8 mouse cellular contexts compared by ENCODE assay signal in genomic region chr4:148168287-148168686, GRCm38 (mm10). TPM values are rescaled to one million over a fixed set of nuclear protein-coding genes. Genes with fewer than 3 reads are reported as not detected.
A peak's percentile ranks its signal among the peaks of the same experiment; 100 is the strongest.
DNase-seq lines count a peak whose midpoint lies in the region; ATAC-seq and TF ChIP-seq lines count a peak whose summit lies in the region.

No protein-coding gene starts in this region.

- peak; percentile 41 to 77 for DNase-seq in heart, adult 18-20 months
- DNase-seq in heart, adult 11 months, result no peak
- peak; percentile 54 for DNase-seq in ovary, postnatal 36 days (ENCODE audit: low spot score)
- DNase-seq in ovary, postnatal 10 days (ENCODE audit: low spot score), result no peak
- DNase-seq in forelimb bud, embryonic 11.5 days (ENCODE audit: low read depth, low spot score), result peak; percentile 77
- peak; percentile 57 to 62 for DNase-seq in thymus, postnatal 36 days

- TF ChIP-seq CTCF in bone marrow macrophage, adult 2 months (IDR thresholded peaks at IDR 0.05; ENCODE audit: low read depth, low read length), result peak; percentile 56

- peak; percentile 62 for ATAC-seq in megakaryocyte progenitor cell, adult 5-6 weeks (replicated peaks; ENCODE audit: poor library complexity)

- H3K4me1 ChIP-seq in bone marrow macrophage, adult 2 months (ENCODE audit: control insufficient read depth, insufficient read depth, low read length), result no peaks in the 10 kb centered on the region

- no peak for TF ChIP-seq POLR2A in bone marrow macrophage, adult 2 months (IDR thresholded peaks at IDR 0.05; ENCODE audit: borderline replicate concordance, low read depth, low read length)

- no peak overlapping the region for H3K4me3 ChIP-seq in bone marrow macrophage, adult 2 months (ENCODE audit: insufficient read depth, low read length)

- no peak overlapping the region for H3K27ac ChIP-seq in bone marrow macrophage, adult 2 months (ENCODE audit: insufficient read depth, low read depth, low read length)

RNA-seq across cellular contexts. Expression of gene Fbxo2, which starts 7.9 kb away (rescaled TPM):
- total RNA-seq in heart, adult 18-20 months (2021), result under 1 TPM; 0.28 to 0.35 TPM
- polyA plus RNA-seq in bone marrow macrophage, adult 2 months (2012; ENCODE audit: insufficient read depth, insufficient read length, missing spikeins), result 0.43 TPM in 1 of 2 replicates, not detected in the other
- total RNA-seq in megakaryocyte progenitor cell, adult 5-6 weeks (2015), result not detected in 2 replicates
- not detected in 2 replicates for total RNA-seq in megakaryocyte progenitor cell, adult 5-6 weeks (2017)

RNA-seq across cellular contexts. Expression of gene Fbxo44, which starts 8.0 kb away (rescaled TPM):
- total RNA-seq in heart, adult 18-20 months (2021), result 10 to 100 TPM; 22.8 to 23.0 TPM
- polyA plus RNA-seq in bone marrow macrophage, adult 2 months (2012; ENCODE audit: insufficient read depth, insufficient read length, missing spikeins), result 5.9 and 8.3 TPM in 2 replicates
- 1.0 and 3.0 TPM in 2 replicates for total RNA-seq in megakaryocyte progenitor cell, adult 5-6 weeks (2015)
- total RNA-seq in megakaryocyte progenitor cell, adult 5-6 weeks (2017), result 0.81 and 1.6 TPM in 2 replicates

RNA-seq across cellular contexts. Expression of gene Fbxo6, which starts 16.3 kb away (rescaled TPM):
- total RNA-seq in heart, adult 18-20 months (2021), result 10 to 100 TPM; 41.0 to 42.1 TPM
- 34.9 and 37.8 TPM in 2 replicates for polyA plus RNA-seq in bone marrow macrophage, adult 2 months (2012; ENCODE audit: insufficient read depth, insufficient read length, missing spikeins)
- total RNA-seq in megakaryocyte progenitor cell, adult 5-6 weeks (2015), result 19.6 and 20.1 TPM in 2 replicates
- total RNA-seq in megakaryocyte progenitor cell, adult 5-6 weeks (2017), result 9.1 and 11.5 TPM in 2 replicates

RNA-seq across cellular contexts. Expression of gene Draxin, which starts 37.8 kb away (rescaled TPM):
- under 1 TPM; 0.07 to 0.08 TPM for total RNA-seq in heart, adult 18-20 months (2021)
- polyA plus RNA-seq in bone marrow macrophage, adult 2 months (2012; ENCODE audit: insufficient read depth, insufficient read length, missing spikeins), result 0.20 TPM in 1 of 2 replicates, not detected in the other
- total RNA-seq in megakaryocyte progenitor cell, adult 5-6 weeks (2015), result not detected in 2 replicates
- not detected in 2 replicates for total RNA-seq in megakaryocyte progenitor cell, adult 5-6 weeks (2017)

RNA-seq across cellular contexts. Expression of gene Mad2l2, which starts 38.1 kb away (rescaled TPM):
- total RNA-seq in heart, adult 18-20 months (2021), result 10 to 100 TPM; 12.2 to 14.5 TPM
- polyA plus RNA-seq in bone marrow macrophage, adult 2 months (2012; ENCODE audit: insufficient read depth, insufficient read length, missing spikeins), result 30.5 and 30.6 TPM in 2 replicates
- total RNA-seq in megakaryocyte progenitor cell, adult 5-6 weeks (2015), result 28.7 and 34.0 TPM in 2 replicates
- 6.6 and 8.1 TPM in 2 replicates for total RNA-seq in megakaryocyte progenitor cell, adult 5-6 weeks (2017)

Comparison
In these comparisons a context has a peak if more than half of its experiments do, and no peak if none do; other contexts are left out.
1. DNase-seq: peak in heart, adult 18-20 months (2 of 2), ovary, postnatal 36 days (single experiment), forelimb bud, embryonic 11.5 days (single experiment) and thymus, postnatal 36 days (2 of 2); none in heart, adult 11 months (single experiment) and ovary, postnatal 10 days (single experiment).
2. RNA of gene Fbxo44, which starts 8.0 kb away (total RNA-seq): 22.8 to 23.0 TPM in heart, adult 18-20 months; 0.81 to 3.0 TPM in megakaryocyte progenitor cell, adult 5-6 weeks; every median in the first group is over 4 times any median in the second.